Mouse (Mus musculus) neural tube, embryonic 13.5 days (tissue): ENCODE results near the gene Il6ra. TPM values are rescaled to one million over a fixed set of nuclear protein-coding genes. Genes with fewer than 3 reads are reported as not detected.

Source experiments
- ATAC-seq: fragments of 200-750 bp; cut with Nextera tagmentation; 2 replicates; pipeline ENCODE4 v1.8.0; 2017; ENCODE audit warnings: low read depth, mild to moderate bottlenecking, moderate TSS enrichment, moderate library complexity
- H3K27ac ChIP-seq: fragments of 300-500 bp; sonication (generic); replicated peaks from 2 replicates; pipeline ENCODE4 v1.5.1; 2015; ENCODE audit warnings: moderate library complexity, mild to moderate bottlenecking, inconsistent platforms
- H3K27me3 ChIP-seq: fragments of 300-500 bp; sonication (generic); 2 replicates; pipeline ENCODE4 v1.6.1; 2015; ENCODE audit warnings: mild to moderate bottlenecking, inconsistent platforms
- H3K36me3 ChIP-seq: fragments of 300-500 bp; sonication (generic); 2 replicates; pipeline ENCODE4 v1.6.1; 2015; ENCODE audit warnings: mild to moderate bottlenecking, inconsistent platforms
- H3K4me1 ChIP-seq: fragments of 300-500 bp; sonication (generic); replicated peaks from 2 replicates; pipeline ENCODE4 v1.6.1; 2015; ENCODE audit warnings: inconsistent platforms
- H3K4me2 ChIP-seq: fragments of 300-500 bp; sonication (generic); 2 replicates; pipeline ENCODE4 v1.6.1; 2015; ENCODE audit warnings: inconsistent platforms, mild to moderate bottlenecking, moderate library complexity
- H3K4me3 ChIP-seq: fragments of 300-500 bp; sonication (generic); 2 replicates; pipeline ENCODE4 v1.5.1; 2015; ENCODE audit warnings: mild to moderate bottlenecking, inconsistent platforms
- H3K9ac ChIP-seq: fragments of 300-500 bp; sonication (generic); 2 replicates; pipeline ENCODE4 v1.6.1; 2015; ENCODE audit warnings: moderate library complexity, mild to moderate bottlenecking, inconsistent platforms
- H3K9me3 ChIP-seq: fragments of 300-500 bp; sonication (generic); 2 replicates; pipeline ENCODE4 v1.6.1; 2016; ENCODE audit warnings: inconsistent platforms
- WGBS: fragments of 180-500 bp; shearing (Covaris S2); methylation state at CpG from one replicate; pipeline ENCODE4 v1.1.7; 2015; 5-methylcytosine and 5-hydroxymethylcytosine counted together
- polyA plus RNA-seq: library from polyadenylated mRNA; unstranded; fragments of >200 nt; fragmentation: Nextera tagmentation; extraction: Ambion mirVana; gene quantifications from 2 replicates; pipeline ENCODE4 v1.2.1, GENCODE M21; 2015

Gene Il6ra
- polyA plus RNA-seq, 1 experiment from 2014 or later, result 0.96 TPM

DNA sequence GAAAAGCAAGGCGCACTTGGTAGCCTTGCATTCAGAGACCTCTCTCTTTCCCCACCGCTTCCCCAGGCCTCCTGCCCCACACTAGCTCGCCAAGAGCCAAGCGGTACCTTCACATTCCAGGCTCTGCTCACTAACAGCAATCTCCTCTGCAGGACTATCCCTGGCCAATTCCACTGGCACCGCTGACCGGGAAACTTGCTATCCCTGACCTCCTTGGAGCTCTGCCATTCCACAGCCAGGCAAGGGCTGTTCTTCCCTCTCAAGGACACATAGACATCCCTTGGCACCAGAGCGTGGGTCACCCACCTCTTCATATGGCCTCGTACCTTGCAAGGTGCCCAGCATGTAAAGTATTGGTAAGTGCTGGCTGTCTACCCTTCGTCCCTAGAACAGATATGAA is 29.9 kb upstream of the Il6ra start:
- H3K27ac ChIP-seq, result no peak overlapping the region
- H3K9ac ChIP-seq, result no peak overlapping the region
- 93% methylated on average over 9 of the region's 9 CpGs for WGBS
- no peaks in the 10 kb centered on the region for H3K27me3 ChIP-seq
- no peaks in the 10 kb centered on the region for H3K9me3 ChIP-seq
- no peak overlapping the region for H3K4me2 ChIP-seq
- no peaks in the 10 kb centered on the region for H3K4me1 ChIP-seq
- ATAC-seq, result no peak
- no peak overlapping the region for H3K4me3 ChIP-seq
- peaks cover 97% of the 10 kb centered on the region for H3K36me3 ChIP-seq

DNA sequence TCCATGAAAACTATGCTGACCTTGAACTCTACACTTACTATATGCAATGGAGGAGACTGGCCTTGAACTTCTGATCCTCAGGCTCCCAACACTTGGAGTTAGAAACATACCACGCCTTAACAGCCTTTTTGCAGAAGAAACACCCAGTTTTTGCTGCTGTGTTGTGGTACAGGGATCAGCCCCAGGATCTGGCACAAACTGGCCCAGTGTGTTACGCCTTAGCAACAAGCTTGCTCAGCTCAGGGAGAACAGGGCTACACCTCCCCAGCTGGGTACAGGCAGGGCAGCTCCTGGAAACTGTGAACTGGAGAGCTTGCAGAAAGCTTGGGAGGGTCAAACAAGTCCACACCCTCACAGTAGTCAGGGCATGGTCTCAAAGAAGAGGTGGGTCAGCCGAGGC is 23.5 kb upstream of the Il6ra start:
- no peak for ATAC-seq
- Histone ChIP-seq H3K27ac (no peak overlapping the region), H3K4me1 (no peaks in the 10 kb centered on the region), H3K9ac (no peak overlapping the region), H3K36me3 (peaks cover 66% of the 10 kb centered on the region), H3K27me3 (no peaks in the 10 kb centered on the region), H3K4me2 (no peak overlapping the region), H3K9me3 (0 out of 2 replicates have a peak, but pooled peaks cover 5% of the 10 kb centered on the region), H3K4me3 (no peak overlapping the region)
- 90% methylated on average over 3 of the region's 3 CpGs for WGBS

DNA sequence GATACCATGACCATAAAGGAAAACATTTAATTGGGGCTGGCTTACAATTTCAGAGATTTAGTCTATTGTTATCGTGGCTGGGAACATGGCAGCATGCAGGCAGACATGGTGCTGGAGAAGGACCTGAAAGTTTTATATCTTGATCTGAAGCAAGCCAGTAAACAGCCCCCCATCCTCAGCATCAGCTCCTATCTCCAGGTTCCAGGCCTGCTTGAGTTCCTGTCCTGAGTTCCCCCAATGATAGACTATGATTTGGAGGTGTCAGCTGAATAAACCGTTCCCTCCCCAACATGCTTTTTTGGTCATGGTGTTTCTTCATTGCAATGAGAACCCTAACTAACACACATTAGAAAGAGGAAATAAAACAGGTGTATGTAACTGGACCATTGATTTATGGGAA is 19.9 kb upstream of the Il6ra start:
- H3K9ac ChIP-seq, result no peak overlapping the region
- H3K4me3 ChIP-seq, result no peak overlapping the region
- no peak overlapping the region for H3K27ac ChIP-seq
- H3K36me3 ChIP-seq, result peaks cover 33% of the 10 kb centered on the region
- H3K4me2 ChIP-seq, result no peak overlapping the region
- no peak for ATAC-seq
- 98% methylated on average over 2 of the region's 2 CpGs for WGBS
- 0 out of 2 replicates have a peak, but pooled peaks cover 5% of the 10 kb centered on the region for H3K9me3 ChIP-seq
- no peaks in the 10 kb centered on the region for H3K27me3 ChIP-seq
- no peaks in the 10 kb centered on the region for H3K4me1 ChIP-seq

DNA sequence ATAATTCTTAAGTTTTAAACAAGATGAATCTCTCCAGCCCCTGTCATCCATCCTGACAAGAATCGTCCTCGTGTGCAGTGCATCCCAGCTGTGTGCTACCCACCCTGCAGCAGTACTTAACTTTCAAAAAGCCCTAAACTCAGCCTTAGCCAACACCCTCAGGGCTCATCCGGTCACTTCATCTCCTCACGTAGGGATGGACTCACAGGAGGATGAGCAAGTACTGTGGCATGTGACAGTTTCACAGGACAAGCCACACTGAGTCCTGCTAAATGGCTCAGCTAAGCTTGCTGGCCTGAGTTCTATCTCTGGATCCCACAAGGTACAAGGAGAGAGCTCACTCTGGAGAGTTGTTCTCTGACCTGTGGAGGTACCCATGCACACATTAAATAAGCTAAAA is 16.0 kb upstream of the Il6ra start:
- H3K4me3 ChIP-seq, result no peak overlapping the region
- no peaks in the 10 kb centered on the region for H3K36me3 ChIP-seq
- H3K9me3 ChIP-seq, result 0 out of 2 replicates have a peak, but pooled peaks cover 3% of the 10 kb centered on the region
- no peak overlapping the region for H3K9ac ChIP-seq
- H3K4me1 ChIP-seq, result no peaks in the 10 kb centered on the region
- 70% methylated on average over 4 of the region's 4 CpGs for WGBS
- no peak overlapping the region for H3K4me2 ChIP-seq
- no peaks in the 10 kb centered on the region for H3K27me3 ChIP-seq
- no peak overlapping the region for H3K27ac ChIP-seq
- ATAC-seq, result no peak

DNA sequence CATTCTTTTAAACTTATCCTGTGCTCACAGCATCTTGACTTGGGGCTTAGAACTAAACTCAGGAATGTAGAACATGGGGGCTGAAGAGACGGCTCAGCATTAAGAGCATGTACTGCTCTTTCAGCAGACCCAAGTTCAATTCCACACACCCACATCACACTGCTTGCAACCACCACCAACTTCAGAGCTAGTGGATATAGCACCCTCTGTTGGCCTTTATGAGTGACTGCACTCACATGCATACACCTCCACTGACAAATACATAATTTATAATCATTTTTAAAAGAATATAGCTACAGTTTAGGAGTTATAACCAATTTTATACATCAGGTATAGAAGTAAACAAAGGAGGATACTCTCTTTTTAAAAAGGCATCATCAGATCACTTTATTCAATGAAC is 13.4 kb upstream of the Il6ra start:
- Histone ChIP-seq H3K36me3 (no peaks in the 10 kb centered on the region), H3K9me3 (no peaks in the 10 kb centered on the region), H3K4me3 (no peak overlapping the region), H3K27ac (no peak overlapping the region), H3K27me3 (no peaks in the 10 kb centered on the region), H3K4me1 (no peaks in the 10 kb centered on the region), H3K4me2 (no peak overlapping the region), H3K9ac (no peak overlapping the region)
- no peak for ATAC-seq
- whole genome bisulfite sequencing, result 100% methylated on average over 1 of the region's 1 CpGs

- H3K4me3 ChIP-seq, result no peak overlapping the region
- 78% methylated on average over 6 of the region's 6 CpGs for WGBS
- ATAC-seq, result no peak
Measured at GRCm38 (mm10) chr3:89920711-89921110, 7.7 kb upstream of the Il6ra start.

DNA sequence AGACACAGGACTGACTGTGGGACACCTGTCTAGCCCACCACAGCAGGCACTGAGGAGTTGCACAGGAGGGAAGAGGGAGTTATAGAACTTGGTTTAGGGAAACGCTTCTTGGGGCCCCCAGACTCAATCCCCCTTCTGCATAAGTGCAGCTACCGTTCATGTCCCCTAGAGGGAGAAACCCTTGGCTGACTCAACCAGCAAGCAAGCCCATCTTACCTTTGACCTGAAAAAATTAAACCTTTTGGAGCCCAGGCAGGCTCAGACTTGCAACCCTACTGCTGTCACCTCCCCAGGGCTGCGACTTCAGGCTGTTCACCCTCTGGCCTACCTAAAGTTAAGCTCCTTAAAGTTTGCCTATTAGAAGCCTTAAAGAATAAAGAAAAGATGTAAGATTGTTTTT is 4.4 kb upstream of the Il6ra start:
- ATAC-seq, result no peak
- Histone ChIP-seq H3K9me3 (no peaks in the 10 kb centered on the region), H3K27me3 (peaks cover 30% of the 10 kb centered on the region), H3K4me1 (peaks cover 14% of the 10 kb centered on the region), H3K4me3 (no peak overlapping the region), H3K36me3 (no peaks in the 10 kb centered on the region), H3K9ac (no peak overlapping the region), H3K4me2 (no peak overlapping the region), H3K27ac (no peak overlapping the region)
- 62% methylated on average over 3 of the region's 3 CpGs for WGBS

More at GRCm38 (mm10) chr3:89920711-89921110, 7.7 kb upstream of the Il6ra start:
- no peak overlapping the region for H3K4me2 ChIP-seq
- no peak overlapping the region for H3K9ac ChIP-seq
- H3K27ac ChIP-seq, result no peak overlapping the region
- no peaks in the 10 kb centered on the region for H3K4me1 ChIP-seq
- H3K9me3 ChIP-seq, result no peaks in the 10 kb centered on the region
- H3K36me3 ChIP-seq, result no peaks in the 10 kb centered on the region
- H3K27me3 ChIP-seq, result no peaks in the 10 kb centered on the region

DNA sequence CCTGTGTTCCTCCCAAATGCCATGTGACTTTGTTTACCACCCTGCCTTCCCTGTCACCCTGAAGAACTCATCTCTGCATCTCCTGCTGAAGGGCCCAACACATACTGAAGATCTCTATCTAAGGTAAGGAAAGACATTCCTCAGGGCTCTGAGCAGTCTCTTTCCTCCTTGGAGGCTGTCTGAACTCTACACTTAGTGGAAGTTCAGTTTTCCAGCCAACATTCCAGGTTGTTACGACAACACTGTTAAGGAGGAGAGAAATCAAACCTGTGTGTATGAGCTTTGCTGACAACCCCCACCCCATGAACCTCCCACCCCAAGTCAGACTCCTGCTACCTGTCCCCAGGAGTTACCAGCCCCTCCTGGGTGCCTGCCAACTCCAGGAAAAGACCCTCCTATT is 3.6 kb upstream of the Il6ra start:
- Histone ChIP-seq H3K27ac (no peak overlapping the region), H3K4me2 (no peak overlapping the region), H3K9me3 (no peaks in the 10 kb centered on the region), H3K27me3 (peaks cover 38% of the 10 kb centered on the region), H3K9ac (no peak overlapping the region), H3K4me3 (no peak overlapping the region), H3K36me3 (no peaks in the 10 kb centered on the region), H3K4me1 (peaks cover 16% of the 10 kb centered on the region)
- ATAC-seq, result no peak
- WGBS, result 86% methylated on average over 1 of the region's 1 CpGs

DNA sequence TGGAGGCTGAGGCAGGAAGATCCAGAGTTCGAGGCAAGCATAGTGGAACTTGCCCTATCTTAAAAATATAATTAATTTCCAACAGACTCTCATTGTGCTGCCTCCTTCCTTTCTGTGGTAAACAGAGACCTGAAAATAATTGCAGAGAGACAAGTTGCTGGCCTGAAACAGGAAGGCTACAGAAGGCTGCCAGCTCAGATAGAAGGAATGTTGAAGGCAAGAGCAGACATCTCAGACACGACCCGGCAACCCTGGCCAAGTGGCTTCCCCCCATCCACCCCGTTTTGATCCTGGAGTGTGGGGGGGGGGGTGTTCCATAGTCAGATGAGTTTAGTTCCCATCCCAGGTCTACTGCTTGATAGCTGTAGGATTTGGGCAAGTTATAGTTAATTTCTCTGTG is 1.7 kb upstream of the Il6ra start:
- Histone ChIP-seq H3K4me3 (no peak overlapping the region), H3K4me2 (no peak overlapping the region), H3K9me3 (no peaks in the 10 kb centered on the region), H3K9ac (no peak overlapping the region), H3K27ac (no peak overlapping the region), H3K36me3 (no peaks in the 10 kb centered on the region), H3K27me3 (peaks cover 48% of the 10 kb centered on the region), H3K4me1 (peaks cover 16% of the 10 kb centered on the region)
- ATAC-seq, result no peak
- WGBS, result 89% methylated on average over 4 of the region's 4 CpGs

DNA sequence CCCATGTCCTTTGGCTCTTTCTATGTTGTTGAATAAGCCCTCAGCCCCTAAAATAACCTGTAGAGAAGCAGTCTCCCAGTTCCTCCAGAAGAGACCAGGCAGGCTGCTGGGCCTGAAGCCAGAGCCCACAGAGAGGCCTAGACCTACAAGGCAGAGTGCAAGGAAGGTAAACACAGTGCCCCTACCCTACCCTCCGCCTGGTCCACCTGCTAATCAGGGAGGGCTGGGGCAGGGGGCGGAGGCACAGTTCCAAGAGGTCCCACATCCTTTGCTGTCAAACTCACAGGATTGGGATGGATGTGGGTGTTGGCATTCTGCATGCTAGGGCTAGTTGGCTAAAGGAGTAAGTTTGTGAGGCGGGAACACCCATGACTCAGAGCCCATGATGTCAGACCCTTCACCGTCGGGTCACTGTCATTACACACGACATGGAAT is 871 bp downstream of the Il6ra start:
- Histone ChIP-seq H3K9me3 (no peaks in the 10 kb centered on the region), H3K36me3 (no peaks in the 10 kb centered on the region), H3K27me3 (peaks cover 48% of the 10 kb centered on the region), H3K4me2 (peak overlapping the region; percentile 97), H3K9ac (no peak overlapping the region), H3K27ac (no peak overlapping the region), H3K4me3 (peak overlapping the region; percentile 53), H3K4me1 (peaks cover 16% of the 10 kb centered on the region)
- ATAC-seq, result peak; percentile 4; the same call in 1 of the 2 replicates
- WGBS, result 38% methylated on average over 6 of the region's 6 CpGs

DNA sequence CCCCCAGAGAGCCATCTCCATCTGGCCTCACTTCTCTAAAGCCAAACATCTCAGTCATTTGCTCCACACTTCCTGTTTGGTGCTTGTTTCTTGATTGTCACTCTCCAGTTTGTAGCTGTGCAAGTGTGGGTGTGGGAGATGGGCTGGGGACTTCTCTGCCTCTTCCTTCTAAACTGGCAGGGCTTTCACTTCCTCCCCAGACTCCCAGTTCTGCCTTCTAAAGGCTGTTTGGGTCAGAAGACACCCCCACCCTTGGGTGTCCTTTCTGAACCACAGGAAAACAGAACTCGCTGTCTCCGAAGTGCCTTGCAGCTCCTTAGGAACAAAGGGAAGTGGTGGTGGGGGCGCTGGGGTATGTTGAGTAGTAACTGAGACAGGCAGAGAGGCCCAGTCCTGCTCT is 1.8 kb downstream of the Il6ra start:
- H3K4me1 ChIP-seq, result peaks cover 16% of the 10 kb centered on the region
- no peak for ATAC-seq
- H3K27ac ChIP-seq, result no peak overlapping the region
- 80% methylated on average over 3 of the region's 3 CpGs for WGBS
- H3K4me2 ChIP-seq, result no peak overlapping the region
- no peak overlapping the region for H3K4me3 ChIP-seq
- no peaks in the 10 kb centered on the region for H3K36me3 ChIP-seq
- H3K27me3 ChIP-seq, result peaks cover 48% of the 10 kb centered on the region
- no peaks in the 10 kb centered on the region for H3K9me3 ChIP-seq
- no peak overlapping the region for H3K9ac ChIP-seq

GRCm38 (mm10) chr3:89909703-89910542 is 3.1 kb downstream of the Il6ra start:
- Histone ChIP-seq H3K4me3 (no peak overlapping the region), H3K4me1 (peaks cover 16% of the 10 kb centered on the region), H3K27me3 (peaks cover 41% of the 10 kb centered on the region), H3K27ac (no peak overlapping the region), H3K9ac (no peak overlapping the region), H3K36me3 (no peaks in the 10 kb centered on the region), H3K4me2 (no peak overlapping the region), H3K9me3 (no peaks in the 10 kb centered on the region)
- no peak for ATAC-seq
- 58% methylated on average over 5 of the region's 5 CpGs for WGBS

- H3K4me2 ChIP-seq, result no peak overlapping the region
- no peak overlapping the region for H3K9ac ChIP-seq
- H3K36me3 ChIP-seq, result no peaks in the 10 kb centered on the region
- peaks cover 16% of the 10 kb centered on the region for H3K4me1 ChIP-seq
- H3K27me3 ChIP-seq, result peaks cover 31% of the 10 kb centered on the region
- 86% methylated on average over 6 of the region's 6 CpGs for WGBS
- no peak overlapping the region for H3K27ac ChIP-seq
- no peak for ATAC-seq
- H3K9me3 ChIP-seq, result no peaks in the 10 kb centered on the region
- no peak overlapping the region for H3K4me3 ChIP-seq
Measured at GRCm38 (mm10) chr3:89908836-89909235, 4.2 kb downstream of the Il6ra start.
